Mouse (Mus musculus) liver, embryonic 14.5 days (tissue): ENCODE results near the gene Pde9a.

Source experiments
- CTCF ChIP-seq: IDR thresholded peaks from 2 replicates; pipeline ENCODE4 v1.5.1; 2016; ENCODE audit warnings: antibody characterized with exemption, low read depth, control low read depth
- EP300 ChIP-seq: IDR thresholded peaks from 2 replicates; pipeline ENCODE4 v1.6.1; 2016; ENCODE audit warnings: antibody characterized with exemption, low read depth

DNA sequence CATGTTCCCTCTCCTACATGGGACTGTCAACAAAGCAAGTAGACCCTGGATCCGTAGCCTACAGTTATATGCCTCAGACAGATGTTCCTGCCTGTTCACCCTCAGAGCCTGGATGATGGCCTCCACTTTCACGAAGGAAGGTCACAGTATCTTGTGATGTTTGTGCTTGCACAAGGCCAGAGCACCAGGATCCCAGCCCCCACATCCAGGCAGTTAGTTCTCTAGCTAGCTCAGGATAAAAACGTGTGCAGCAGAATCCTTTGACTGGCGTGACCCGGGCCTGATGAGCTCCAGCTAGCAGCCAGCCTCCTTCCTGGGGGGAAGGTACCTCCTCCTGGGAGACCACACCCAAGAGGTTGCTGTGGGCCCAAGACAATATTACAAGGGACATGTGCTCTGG, 82.5 kb downstream of the Pde9a start:
- TF ChIP-seq CTCF, result no peak
- TF ChIP-seq EP300, result no peak
